Comparison of ENCODE assay signal across 34 mouse cellular contexts in genomic region chr16:88094206-88094789, GRCm38 (mm10).
DNase-seq lines count a peak whose midpoint lies in the region; ATAC-seq lines count a peak whose summit lies in the region.
"Had no signal": no experiment of that assay in that cellular context is flagged by ENCODE, and none has a peak within 500 bp of the region (broad histone marks: within the 10 kb centered on the region; RNA-seq: fewer than 3 reads in every experiment).

No protein-coding gene starts in this region.

- H3K4me2 ChIP-seq in forebrain, embryonic 14.5 days (ENCODE audit: low read length): no peak overlapping the region
- no peak overlapping the region for H3K4me2 ChIP-seq in forebrain, embryonic 11.5 days (ENCODE audit: low read depth, low read length, severe bottlenecking)
- H3K4me2 ChIP-seq: embryonic facial prominence, embryonic 12.5 days; heart, embryonic 11.5 days; hindbrain, embryonic 12.5 days; intestine, embryonic 15.5 days; limb, embryonic 12.5 days; liver, embryonic 15.5 days; lung, embryonic 14.5 days; midbrain, embryonic 15.5 days; neural tube, embryonic 15.5 days had no signal

- peak; percentile 40 for DNase-seq in forebrain, embryonic 14.5 days (ENCODE audit: low spot score)
- no peak for DNase-seq in forebrain, embryonic 11.5 days (ENCODE audit: low spot score)
- DNase-seq in frontal cortex, adult 2 months (ENCODE audit: extremely low spot score in 1 of 2, low spot score in 1 of 2): peak; percentile 17 to 50
- DNase-seq in frontal cortex, postnatal 14 days (ENCODE audit: low spot score in 2 of 2): no peak
- DNase-seq in layer of hippocampus, adult 9-10 months (ENCODE audit: low spot score): peak; percentile 20
- DNase-seq in layer of hippocampus, postnatal 25 days (ENCODE audit: extremely low spot score in 1 of 2, low spot score in 1 of 2): no peak
- peak; percentile 58 for DNase-seq in brain, adult 2 months (ENCODE audit: low read depth, low spot score)
- DNase-seq in cerebellum, adult 18-20 months: no peak
- DNase-seq: adrenal gland, adult 2 months; adrenal gland, postnatal 36 days; cerebellum, adult 11 months; cerebellum, adult 9-11 months; embryo, embryonic 11 days; gastrocnemius, adult 2 months; gastrocnemius, postnatal 36 days; heart, adult 18-20 months; heart, postnatal 36 days; kidney, adult 8-10 months; kidney, postnatal 10 days; lung, embryonic 14.5 days; lung, postnatal 14 days; thymus, postnatal 14 days had no signal

- H3K36me3 ChIP-seq in forebrain, embryonic 14.5 days (ENCODE audit: control insufficient read depth, insufficient read depth, low read length): no peaks in the 10 kb centered on the region
- H3K36me3 ChIP-seq in forebrain, embryonic 11.5 days (ENCODE audit: control insufficient read depth, insufficient read depth, low read length): no peaks in the 10 kb centered on the region
- H3K36me3 ChIP-seq: embryonic facial prominence, embryonic 12.5 days; hindbrain, embryonic 12.5 days; intestine, embryonic 15.5 days; limb, embryonic 12.5 days; liver, embryonic 15.5 days; midbrain, embryonic 10.5 days; midbrain, embryonic 15.5 days; neural tube, embryonic 15.5 days had no signal

- H3K9ac ChIP-seq in forebrain, embryonic 14.5 days (ENCODE audit: low read length): no peak overlapping the region
- no peak overlapping the region for H3K9ac ChIP-seq in forebrain, embryonic 11.5 days (ENCODE audit: low read length)
- H3K9ac ChIP-seq: embryonic facial prominence, embryonic 12.5 days; hindbrain, embryonic 12.5 days; intestine, embryonic 15.5 days; limb, embryonic 12.5 days; liver, embryonic 15.5 days; lung, embryonic 14.5 days; midbrain, embryonic 15.5 days; neural tube, embryonic 15.5 days had no signal

- H3K4me1 ChIP-seq in forebrain, embryonic 14.5 days (ENCODE audit: control insufficient read depth, insufficient read depth, low read length): no peaks in the 10 kb centered on the region
- no peaks in the 10 kb centered on the region for H3K4me1 ChIP-seq in forebrain, embryonic 11.5 days (replicated peaks; ENCODE audit: control insufficient read depth, insufficient read depth, low read length)
- H3K4me1 ChIP-seq: embryonic facial prominence, embryonic 12.5 days; hindbrain, embryonic 12.5 days; intestine, embryonic 15.5 days; limb, embryonic 12.5 days; liver, embryonic 15.5 days; midbrain, embryonic 10.5 days; midbrain, embryonic 15.5 days had no signal

- H3K27ac ChIP-seq in forebrain, embryonic 14.5 days (ENCODE audit: low read depth, low read length): no peak overlapping the region
- no peak overlapping the region for H3K27ac ChIP-seq in forebrain, embryonic 11.5 days (ENCODE audit: low read depth, low read length)
- H3K27ac ChIP-seq: embryonic facial prominence, embryonic 12.5 days; gastrocnemius, adult 2 months; hindbrain, embryonic 12.5 days; hindbrain, postnatal 0 days; intestine, embryonic 15.5 days; limb, embryonic 12.5 days; liver, embryonic 15.5 days; midbrain, embryonic 10.5 days; midbrain, embryonic 15.5 days; neural tube, embryonic 15.5 days had no signal

- H3K27me3 ChIP-seq in forebrain, embryonic 14.5 days (replicated peaks; ENCODE audit: control insufficient read depth, insufficient read depth, low read length): no peaks in the 10 kb centered on the region
- H3K27me3 ChIP-seq in forebrain, embryonic 11.5 days (ENCODE audit: control insufficient read depth, insufficient read depth, low read length): no peaks in the 10 kb centered on the region
- H3K27me3 ChIP-seq: CH12.LX; embryonic facial prominence, embryonic 12.5 days; hindbrain, embryonic 12.5 days; intestine, embryonic 15.5 days; limb, embryonic 12.5 days; liver, embryonic 15.5 days; midbrain, embryonic 15.5 days; neural tube, embryonic 15.5 days had no signal

- no peak overlapping the region for H3K4me3 ChIP-seq in forebrain, embryonic 14.5 days (ENCODE audit: low read depth, low read length)
- no peak overlapping the region for H3K4me3 ChIP-seq in forebrain, embryonic 11.5 days (ENCODE audit: low read depth, low read length)
- H3K4me3 ChIP-seq: embryonic facial prominence, embryonic 12.5 days; gastrocnemius, adult 2 months; hindbrain, embryonic 12.5 days; intestine, embryonic 15.5 days; limb, embryonic 12.5 days; liver, embryonic 15.5 days; midbrain, embryonic 10.5 days; midbrain, embryonic 15.5 days; neural tube, embryonic 15.5 days had no signal

- H3K9me3 ChIP-seq in forebrain, embryonic 14.5 days (replicated peaks; ENCODE audit: control insufficient read depth, low read length): no peaks in the 10 kb centered on the region
- H3K9me3 ChIP-seq in forebrain, embryonic 11.5 days (ENCODE audit: control insufficient read depth, low read length): no peaks in the 10 kb centered on the region
- H3K9me3 ChIP-seq: embryonic facial prominence, embryonic 12.5 days; hindbrain, embryonic 12.5 days; intestine, embryonic 15.5 days; limb, embryonic 12.5 days; liver, embryonic 15.5 days; midbrain, embryonic 10.5 days; midbrain, embryonic 15.5 days; neural tube, embryonic 15.5 days had no signal

- WGBS in forebrain, embryonic 14.5 days: 57% methylated on average over 5 of the region's 5 CpGs
- 78% methylated on average over 5 of the region's 5 CpGs for WGBS in forebrain, embryonic 11.5 days

- ATAC-seq in forebrain, embryonic 14.5 days: peak; percentile 58
- ATAC-seq in forebrain, embryonic 11.5 days (replicated peaks; ENCODE audit: low FRiP score): no peak
- ATAC-seq: activated CD4-positive, CD25-positive, alpha-beta regulatory T cell, adult 4 months; hindbrain, postnatal 0 days; intestine, embryonic 15.5 days; midbrain, embryonic 15.5 days had no signal

Comparison
In these comparisons a context has a peak if more than half of its experiments do, and no peak if none do; other contexts are left out.
1. DNase-seq: peak in forebrain, embryonic 14.5 days (single experiment), frontal cortex, adult 2 months (2 of 2), layer of hippocampus, adult 9-10 months (single experiment) and brain, adult 2 months (single experiment); none in forebrain, embryonic 11.5 days (single experiment), frontal cortex, postnatal 14 days (0 of 2), layer of hippocampus, postnatal 25 days (0 of 2) and cerebellum, adult 18-20 months (0 of 2).